Mouse (Mus musculus) left cerebral cortex, postnatal 25 days (tissue): ENCODE measurements at regions not wholly inside any gene's neighbourhood (a gene's known extent, or its start where the extent isn't known, plus 50 kb on each side); places are given as distances from the start of the nearest gene placed in this dataset.
"Not testable (repeated sequence)": the region's sequence is repeated elsewhere in the genome, so short reads cannot be mapped to it uniquely, and the experiment has no call there.

ENCODE experiments used
- DNase-seq, 2 experiments: peaks; one replicate each; pipeline ENCODE4 v3.0.0; 2022; ENCODE audit warnings: low spot score in 2 of 2, mixed read lengths in 1 of 2
- intact Hi-C: fragments of 180-260 bp; cut with DNase I; formaldehyde crosslinking; loops from one replicate; pipeline ENCODE4 v1.15.1; 2025
- microRNA-seq, 2 experiments: library from miRNA; unstranded; fragments of <30 nt; microRNA quantifications; one replicate each; pipeline ENCODE4 v1.2.0; 2022

DNA sequence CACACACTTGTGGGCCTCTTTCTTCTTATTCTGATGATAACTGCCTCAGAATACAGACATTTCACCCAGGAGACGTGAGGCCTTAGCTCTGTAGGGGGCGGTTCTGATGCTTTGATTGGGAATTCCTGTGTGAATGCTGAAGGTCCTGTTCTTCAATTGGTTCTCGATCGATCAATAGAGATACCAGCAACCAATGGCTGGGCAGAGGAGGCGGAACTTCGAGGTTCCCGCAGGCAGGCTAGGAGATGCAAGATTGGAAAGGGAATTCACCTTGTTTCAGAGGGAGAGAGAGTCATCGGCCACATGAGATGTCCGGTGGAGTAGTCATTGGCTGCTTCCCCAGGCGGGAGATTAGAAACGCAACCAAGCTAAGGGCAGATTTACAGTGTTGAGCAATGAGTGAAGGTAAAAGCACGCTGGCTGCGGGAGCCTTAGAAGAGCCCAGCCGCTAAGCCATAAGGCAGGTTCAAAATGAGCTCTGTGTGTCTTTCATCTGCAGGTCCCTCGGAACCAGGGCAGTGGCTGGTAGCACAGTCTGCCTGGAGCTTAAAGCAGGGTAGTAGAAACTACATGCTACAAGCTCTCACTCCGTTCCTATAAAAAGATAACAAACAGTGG is 83.5 kb upstream of the Xcl1 start:
- intact Hi-C loops, result loop anchor here (5.0 kb wide), 1 partner anchor 122 kb away; no protein-coding TSS in a partner anchor
- DNase-seq, result peak; percentile 51 to 83

DNA sequence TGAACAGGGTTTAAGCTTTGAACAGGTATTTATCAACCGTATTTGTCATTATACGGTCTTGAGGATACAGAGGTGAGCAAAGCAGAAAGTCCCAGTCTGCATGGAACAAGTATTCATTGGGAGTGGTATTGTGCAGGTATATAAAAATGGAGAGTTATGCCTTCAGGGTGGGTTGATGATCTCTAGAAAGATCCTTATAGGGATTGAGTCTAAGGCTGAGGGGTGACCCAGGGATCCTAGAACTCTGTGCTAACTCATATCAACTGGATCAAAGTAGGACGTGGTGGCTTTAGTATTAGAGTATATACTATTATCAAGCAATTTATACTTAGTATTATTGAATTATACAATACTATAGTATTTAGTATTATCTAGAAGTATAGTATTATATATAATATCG is 82.9 kb upstream of the Xcl1 start:
- DNase-seq, result no peak
- intact Hi-C loops, result loop anchor here (5.0 kb wide), 1 partner anchor 121 kb away; no protein-coding TSS in a partner anchor

DNA sequence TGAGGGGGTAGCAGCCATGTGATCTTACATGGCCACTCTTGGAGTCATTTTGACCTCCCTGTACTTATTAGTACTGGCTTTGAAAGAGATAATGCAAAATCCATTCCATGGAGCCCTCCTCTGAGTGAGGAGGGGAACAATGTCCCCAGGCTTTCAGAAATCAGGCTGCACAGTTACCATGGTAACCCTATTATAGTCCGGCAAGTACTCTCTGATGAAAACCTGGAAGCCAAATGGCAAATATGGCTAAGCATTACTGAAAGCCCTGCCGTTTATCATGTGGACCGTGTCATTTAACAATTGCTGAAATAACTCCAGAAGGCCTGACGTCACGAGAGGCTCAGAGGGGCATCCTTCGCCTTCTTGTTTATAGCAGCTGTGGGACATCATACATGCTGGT is 82.5 kb upstream of the Xcl1 start:
- no peak for DNase-seq
- intact Hi-C loops, result loop anchor here (5.0 kb wide), 1 partner anchor 120 kb away; no protein-coding TSS in a partner anchor

DNA sequence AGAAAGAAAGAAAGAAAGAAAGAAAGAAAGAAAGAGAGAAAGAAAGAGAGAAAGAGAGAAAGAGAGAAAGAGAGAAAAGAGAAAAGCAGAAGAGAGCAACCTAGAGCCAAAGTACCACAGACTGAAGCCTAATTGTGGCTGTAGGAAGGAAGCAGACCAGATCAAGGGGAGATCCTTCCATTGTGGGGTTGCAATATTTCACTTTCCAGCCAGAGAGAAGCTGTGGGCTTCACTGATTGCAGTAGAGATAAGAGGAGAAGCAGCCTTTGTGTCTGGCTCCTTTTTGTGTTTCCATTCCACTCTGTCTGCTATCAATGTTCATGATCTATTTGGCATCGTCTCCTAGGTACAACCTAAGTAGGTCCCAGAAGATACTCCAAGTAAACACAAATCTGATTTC is 79.0 kb upstream of the Xcl1 start:
- intact Hi-C loops, result no loop called here
- DNase-seq, result no peak

DNA sequence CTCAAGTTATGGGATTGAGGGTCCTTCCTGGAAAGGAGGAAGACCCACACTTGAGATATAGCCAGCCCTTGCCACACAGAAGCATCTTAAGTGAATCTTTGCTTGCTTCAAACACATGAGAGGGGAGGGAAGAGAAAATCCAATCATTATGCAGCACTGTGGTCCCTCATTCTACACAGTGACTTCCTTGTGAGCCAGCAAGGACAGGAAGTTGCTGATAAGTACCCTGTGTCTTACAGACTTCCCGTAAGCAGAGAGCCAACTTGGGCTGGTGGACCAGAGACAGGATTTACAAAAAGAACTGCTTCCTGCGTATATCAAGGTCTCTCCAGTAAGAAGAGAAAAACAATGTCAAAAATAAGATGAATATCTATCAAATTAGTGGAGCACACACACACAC is 78.1 kb upstream of the Xcl1 start:
- no peak for DNase-seq
- intact Hi-C loops, result no loop called here

DNA sequence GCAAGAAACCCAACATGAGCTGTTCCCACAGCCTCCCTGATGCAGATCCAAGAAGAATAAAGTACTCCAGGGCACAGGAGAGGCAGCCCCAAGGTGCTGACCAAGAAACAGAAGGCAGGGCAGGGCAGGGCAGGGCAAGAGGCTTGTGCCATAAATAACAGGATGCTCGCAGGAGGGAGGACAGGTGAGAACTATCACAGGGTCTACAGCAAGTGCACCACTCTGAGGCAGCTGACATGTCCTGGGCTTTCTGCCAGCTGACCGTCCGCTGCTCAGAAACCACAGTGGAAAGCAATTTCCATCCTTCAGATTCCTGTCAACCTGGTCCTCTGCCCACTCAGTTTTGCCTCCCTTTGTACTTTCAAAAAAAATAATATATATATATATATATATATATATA is 77.0 kb upstream of the Xcl1 start:
- intact Hi-C loops, result no loop called here
- DNase-seq, result no peak

DNA sequence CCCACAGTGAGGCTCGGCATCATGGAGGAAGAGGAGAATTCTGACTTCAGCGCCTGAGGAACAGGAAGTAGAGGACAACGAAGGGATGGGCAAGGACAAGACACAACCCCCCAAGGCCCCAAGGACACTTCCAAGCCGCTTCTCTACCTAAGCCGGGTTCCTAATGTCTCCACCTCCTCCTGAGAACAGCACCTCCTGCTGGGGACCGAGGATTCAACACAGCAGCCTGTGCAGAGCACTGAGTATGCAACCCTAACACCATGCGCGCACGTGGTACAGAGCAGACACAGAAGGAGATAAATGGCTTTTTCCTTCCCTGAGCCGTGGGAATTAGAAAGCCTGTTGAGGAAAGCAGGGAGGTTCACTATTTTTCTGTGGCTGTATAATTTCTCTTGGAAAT is 64.2 kb upstream of the Xcl1 start:
- DNase-seq, result no peak
- intact Hi-C loops, result no loop called here

DNA sequence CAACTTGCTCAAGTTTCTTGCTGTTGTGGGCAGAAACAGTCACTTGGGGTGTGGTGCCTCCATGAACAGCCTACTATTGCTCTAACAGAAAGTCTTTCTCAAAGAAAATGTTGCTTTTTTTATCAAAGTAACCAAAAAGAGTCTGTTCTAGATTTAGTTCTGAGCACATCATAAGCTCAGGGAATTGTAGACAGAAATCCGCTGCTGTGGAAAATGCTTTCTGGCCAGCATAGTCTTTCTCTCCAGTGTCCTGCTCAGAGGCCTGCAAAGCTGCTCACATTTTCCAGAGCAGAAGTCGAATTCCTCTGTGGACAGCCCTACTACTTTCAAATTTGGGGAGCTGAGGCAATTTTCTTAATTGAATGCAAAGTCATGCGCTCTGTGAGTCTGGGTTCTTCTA is 63.3 kb upstream of the Xcl1 start:
- DNase-seq, result peak in 1 of 2 experiments; percentile 72

DNA sequence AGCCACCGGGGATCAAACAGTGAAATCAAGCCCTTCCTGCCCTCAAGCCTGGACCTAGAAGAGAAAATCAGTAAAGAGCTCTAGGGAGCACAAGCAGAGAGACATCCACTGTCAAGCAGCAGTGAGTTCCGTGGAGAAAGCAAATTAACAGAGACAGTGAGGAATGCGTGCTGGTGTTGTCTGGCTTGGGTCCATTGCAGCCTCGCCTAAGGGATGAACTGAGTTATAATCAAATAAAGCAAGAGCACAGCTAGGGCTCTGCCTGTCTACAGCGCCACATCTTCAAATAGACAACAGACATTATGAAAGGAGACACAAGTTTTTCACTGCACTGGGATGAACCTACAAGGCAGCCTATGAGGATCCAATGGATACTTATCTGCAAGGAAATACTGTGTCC is 62.3 kb upstream of the Xcl1 start:
- intact Hi-C loops, result no loop called here
- DNase-seq, result peak in 1 of 2 experiments; percentile 27

More for the DNA sequence above, 63.3 kb upstream of the Xcl1 start:
- intact Hi-C loops, result no loop called here

DNA sequence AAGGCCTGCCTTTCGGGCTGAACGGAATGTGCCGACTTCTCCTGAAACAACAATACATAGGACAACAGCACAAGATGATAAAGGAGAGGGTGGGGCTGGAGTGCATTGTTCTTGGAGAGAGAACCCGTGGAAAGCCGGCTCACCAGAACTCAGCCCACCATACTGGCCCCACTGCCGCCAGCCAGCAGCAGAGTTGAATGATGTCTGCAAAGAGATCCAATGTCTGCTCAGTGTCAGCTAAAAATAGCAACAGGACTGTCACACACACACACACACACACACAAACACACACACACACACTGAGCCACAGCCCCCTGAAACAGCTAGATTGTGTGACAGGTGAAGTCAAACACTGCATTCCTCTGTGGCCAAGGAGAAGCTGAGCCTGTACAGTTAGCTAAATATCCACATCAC is 58.9 kb upstream of the Xcl1 start:
- intact Hi-C loops, result no loop called here
- DNase-seq, result no peak

DNA sequence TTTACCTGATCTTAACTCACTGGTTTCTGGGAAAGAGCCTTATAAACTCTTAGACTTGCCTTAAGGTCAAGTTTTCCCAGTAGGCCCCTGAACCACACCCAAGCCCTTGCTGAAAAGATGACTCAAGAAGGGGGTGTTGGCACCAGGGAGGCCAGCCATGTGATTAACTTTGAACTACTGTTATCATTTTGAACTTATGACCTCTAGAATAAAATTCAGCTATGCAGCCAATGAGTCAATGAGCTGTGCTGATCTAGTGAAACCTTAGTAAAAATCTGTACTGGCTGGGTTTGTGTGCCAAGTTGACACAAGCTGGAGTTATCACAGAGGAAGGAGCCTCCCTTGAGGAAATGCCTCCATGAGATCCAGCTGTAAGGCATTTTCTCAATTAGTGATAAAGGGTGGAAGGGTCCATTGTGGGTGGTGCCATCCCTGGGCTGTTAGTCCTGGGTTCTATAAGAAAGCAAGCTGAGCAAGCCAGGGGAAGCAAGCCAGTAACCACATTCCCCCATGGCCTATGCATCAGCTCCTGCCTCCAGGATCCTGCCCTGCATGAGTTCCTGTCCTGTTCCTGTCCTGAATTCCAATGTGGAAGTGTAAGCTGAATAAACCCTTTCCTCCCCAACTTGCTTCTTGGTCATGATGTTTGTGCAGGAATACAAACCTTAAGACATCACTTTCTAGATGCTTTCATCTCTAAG is 58.0 kb upstream of the Xcl1 start:
- DNase-seq, intact Hi-C loops: not testable (repeated sequence)

DNA sequence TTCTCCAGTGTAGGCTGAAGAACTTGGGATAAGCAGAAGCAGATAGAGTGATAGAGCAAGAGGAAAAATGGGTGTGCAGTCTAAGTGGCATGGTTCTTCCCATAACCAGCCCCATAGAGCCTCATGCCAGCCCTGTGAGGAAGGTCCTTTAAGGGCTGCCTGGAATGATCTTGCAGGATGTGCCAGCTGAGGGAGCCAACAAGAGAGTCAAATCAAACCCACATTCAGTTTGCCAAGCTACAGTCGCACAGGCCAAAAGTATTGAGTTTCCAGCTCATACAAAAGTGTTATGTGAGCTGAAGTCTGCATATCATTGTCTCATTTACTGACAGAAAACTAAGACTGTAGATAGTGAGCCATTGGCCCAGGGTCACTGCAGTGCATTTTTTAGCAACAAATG is 53.7 kb upstream of the Xcl1 start:
- peak in 1 of 2 experiments; percentile 28 for DNase-seq
- intact Hi-C loops, result loop anchor here (2.0 to 5.0 kb wide), 2 partner anchors 58 to 532 kb away; partner anchors contain the start of gene Atp1b1

DNA sequence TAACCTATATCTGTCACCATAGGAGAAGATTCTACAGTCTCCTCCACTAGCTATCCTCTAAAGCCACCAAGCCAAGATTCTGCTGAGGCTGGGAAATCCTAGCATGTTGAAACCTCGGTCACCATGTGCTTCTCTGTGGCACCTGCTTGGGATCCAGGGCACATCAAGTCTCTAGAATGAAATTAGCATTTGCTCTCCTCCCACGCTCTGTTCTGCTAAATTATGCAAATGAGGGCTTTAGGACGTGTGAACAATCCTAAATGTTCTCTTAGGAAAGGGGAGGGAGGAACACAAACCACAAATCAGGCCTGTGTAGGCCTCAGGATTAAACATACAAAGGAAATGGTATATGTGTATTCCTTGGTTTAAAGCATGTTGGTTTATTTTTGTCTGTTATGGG is 52.9 kb upstream of the Xcl1 start:
- intact Hi-C loops, result loop anchor here (2.0 to 5.0 kb wide), 2 partner anchors 57 to 531 kb away; partner anchors contain the start of gene Atp1b1
- peak; percentile 20 to 76 for DNase-seq

DNA sequence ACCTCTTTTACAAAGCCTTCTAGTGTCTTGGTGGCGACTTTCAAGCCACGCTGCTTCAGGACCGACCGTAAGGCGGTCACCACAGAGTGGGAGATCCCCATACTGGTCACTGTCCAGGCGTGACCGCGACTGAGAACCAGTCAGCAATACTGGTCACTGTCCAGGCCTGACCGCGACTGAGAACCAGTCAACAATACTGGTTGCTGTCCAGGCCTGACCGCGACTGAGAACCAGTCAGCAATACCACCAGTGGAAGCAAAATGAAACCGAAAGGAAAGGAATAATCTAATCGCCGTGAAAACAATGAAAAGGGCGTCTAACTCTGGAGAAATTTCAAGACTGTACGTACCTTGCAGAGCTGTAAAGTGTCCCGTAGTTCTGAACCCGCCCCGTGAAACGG is 50.2 kb upstream of the Xcl1 start:
- not testable (repeated sequence) for DNase-seq
- intact Hi-C loops, result loop anchor here (5.0 kb wide), 1 partner anchor 528 kb away; the partner anchor contains the start of gene Atp1b1

Small RNA genes in the stretch of these regions (microRNA-seq; reads per million reads assigned to microRNA genes)
- 0 reads per million in 2 experiments for gene Gm26042
